Mouse (Mus musculus): ENCODE data around the gene Zfp655.
A peak's percentile ranks its signal among the peaks of the same experiment; 100 is the strongest.
"Not testable (repeated sequence)": the region's sequence is repeated elsewhere in the genome, so short reads cannot be mapped to it uniquely, and the experiment has no call there.

Zfp655 gene

GRCm38 (mm10) chr5:145231367-145231871 lies at the start of gene Zfp655:
Gene Zfp655, plus strand, starts transcription at chr5:145231715.
- DNase-seq = peak; percentile 97 to 98

- DNase-seq = no peak
Observed at GRCm38 (mm10) chr5:145185244-145185643, 46.3 kb upstream of the Zfp655 start.

GRCm38 (mm10) chr5:145189416-145189815 lies 42.1 kb upstream of the Zfp655 start:
- no peak for DNase-seq

- no peak for DNase-seq
Observed at GRCm38 (mm10) chr5:145190373-145190772, 41.1 kb upstream of the Zfp655 start.

GRCm38 (mm10) chr5:145190875-145191798 lies 40.4 kb upstream of the Zfp655 start:
- DNase-seq = peak; percentile 92 to 94

- no peak for DNase-seq
Observed at GRCm38 (mm10) chr5:145191962-145192361, 39.6 kb upstream of the Zfp655 start, which contains the start of gene Atp5j2. Gene Atp5j2, minus strand, starts transcription at chr5:145192062.

- no peak for DNase-seq
Observed at GRCm38 (mm10) chr5:145200387-145200786, 31.1 kb upstream of the Zfp655 start.

- DNase-seq = peak; percentile 73 to 75
Observed at GRCm38 (mm10) chr5:145201321-145201991, 30.1 kb upstream of the Zfp655 start, which contains the start of gene Zkscan14. Gene Zkscan14, minus strand, starts transcription at chr5:145201868.

GRCm38 (mm10) chr5:145202446-145202845 lies 29.1 kb upstream of the Zfp655 start:
- DNase-seq = no peak

GRCm38 (mm10) chr5:145203936-145204691 lies 27.4 kb upstream of the Zfp655 start, which contains the start of gene Zkscan5:
Gene Zkscan5, plus strand, starts transcription at chr5:145204562.
- DNase-seq = peak; percentile 99

GRCm38 (mm10) chr5:145205041-145205440 lies 26.5 kb upstream of the Zfp655 start:
- no peak for DNase-seq

- DNase-seq = no peak
Observed at GRCm38 (mm10) chr5:145207385-145207784, 24.1 kb upstream of the Zfp655 start.

- no peak for DNase-seq
Observed at GRCm38 (mm10) chr5:145207954-145208353, 23.6 kb upstream of the Zfp655 start.

- not testable (repeated sequence) for DNase-seq
Observed at GRCm38 (mm10) chr5:145208391-145208790, 23.1 kb upstream of the Zfp655 start.

- DNase-seq = no peak
Observed at GRCm38 (mm10) chr5:145211340-145211739, 20.2 kb upstream of the Zfp655 start.

- DNase-seq = no peak
Observed at GRCm38 (mm10) chr5:145212216-145212615, 19.3 kb upstream of the Zfp655 start.

- no peak for DNase-seq
Observed at GRCm38 (mm10) chr5:145213505-145213904, 18.0 kb upstream of the Zfp655 start.

GRCm38 (mm10) chr5:145214679-145215078 lies 16.8 kb upstream of the Zfp655 start:
- no peak for DNase-seq

GRCm38 (mm10) chr5:145217746-145218145 lies 13.8 kb upstream of the Zfp655 start:
- DNase-seq = no peak

- peak in 1 of 2 experiments; percentile 59 for DNase-seq
Observed at GRCm38 (mm10) chr5:145218206-145218605, 13.3 kb upstream of the Zfp655 start.

- no peak for DNase-seq
Observed at GRCm38 (mm10) chr5:145218671-145219070, 12.8 kb upstream of the Zfp655 start.

GRCm38 (mm10) chr5:145219981-145220380 lies 11.5 kb upstream of the Zfp655 start:
- DNase-seq = peak; percentile 65 to 69

- no peak for DNase-seq
Observed at GRCm38 (mm10) chr5:145222840-145223239, 8.7 kb upstream of the Zfp655 start.
